Mouse (Mus musculus) myocyte (in vitro differentiated cells): ENCODE results near the gene Ccdc172.

Experiments
- CEBPB ChIP-seq: IDR thresholded peaks from 2 replicates; pipeline ENCODE4 v1.6.1; 2011; ENCODE audit warnings: mild to moderate bottlenecking, moderate library complexity; ENCODE audit not compliant: poor library complexity, insufficient read depth, severe bottlenecking
- E2F4 ChIP-seq: IDR thresholded peaks from one replicate; pipeline ENCODE4 v1.6.1; 2011; ENCODE audit warnings: mild to moderate bottlenecking, control low read depth, moderate library complexity; ENCODE audit not compliant: insufficient read depth
- MAX ChIP-seq: IDR thresholded peaks from one replicate; pipeline ENCODE4 v1.6.1; 2011; ENCODE audit warnings: low read depth, mild to moderate bottlenecking, control low read depth
- MYOD1 ChIP-seq, 3 experiments: IDR thresholded peaks; one replicate each; pipeline ENCODE4 v1.6.1; 2011; ENCODE audit warnings: control low read depth in 2 of 3, low read depth in 2 of 3, mild to moderate bottlenecking in 2 of 3, moderate library complexity in 1 of 3; ENCODE audit not compliant: insufficient read length in 2 of 3, control insufficient read depth in 1 of 3
- MYOG ChIP-seq, 3 experiments: IDR thresholded peaks; one replicate each; pipeline ENCODE4 v1.6.1; 2011; ENCODE audit warnings: control low read depth in 2 of 3, low read depth in 2 of 3, mild to moderate bottlenecking in 2 of 3; ENCODE audit not compliant: insufficient read length in 2 of 3, control insufficient read depth in 1 of 3, insufficient read depth in 1 of 3
- POLR2A ChIP-seq: IDR thresholded peaks from one replicate; pipeline ENCODE4 v1.6.1; 2011; ENCODE audit warnings: low read depth, mild to moderate bottlenecking, control low read depth, moderate library complexity; ENCODE audit not compliant: insufficient read length
- TCF12 ChIP-seq: IDR thresholded peaks from one replicate; pipeline ENCODE4 v1.6.1; 2011; ENCODE audit warnings: mild to moderate bottlenecking, control low read depth; ENCODE audit not compliant: poor library complexity, insufficient read depth, severe bottlenecking
- USF1 ChIP-seq: IDR thresholded peaks from one replicate; pipeline ENCODE4 v1.6.1; 2011; ENCODE audit warnings: low read depth, mild to moderate bottlenecking, control low read depth, moderate library complexity

DNA sequence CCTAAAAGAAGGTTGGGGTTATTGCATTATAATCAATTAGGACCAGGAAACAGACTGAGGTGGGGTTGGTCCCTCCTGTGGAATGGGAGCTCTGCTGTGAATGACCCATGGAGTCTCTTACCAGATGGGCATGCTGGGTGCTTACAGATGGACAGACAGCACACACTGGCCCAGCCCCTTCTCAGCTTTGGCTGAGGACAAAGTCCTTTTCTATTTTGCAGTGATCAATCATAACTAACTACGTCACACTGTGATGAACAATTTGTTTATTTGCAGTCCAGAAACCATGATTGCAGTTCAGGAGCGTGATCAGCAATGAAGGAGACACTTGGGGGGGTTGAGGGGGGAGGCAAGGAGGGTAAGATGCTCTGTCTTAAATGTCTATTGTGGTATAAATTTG, 43.2 kb downstream of the Ccdc172 start:
- TF ChIP-seq TCF12, result no peak
- no peak for TF ChIP-seq MYOD1 (IDR thresholded peaks at IDR 0.05; ENCODE audit: control insufficient read depth in 1 of 3, insufficient read length in 2 of 3, low read depth in 2 of 3)
- no peak for TF ChIP-seq MAX
- no peak for TF ChIP-seq E2F4
- no peak for TF ChIP-seq POLR2A
- TF ChIP-seq USF1, result no peak
- TF ChIP-seq MYOG (IDR thresholded peaks at IDR 0.05; ENCODE audit: control insufficient read depth in 1 of 3, insufficient read depth in 1 of 3, insufficient read length in 2 of 3, low read depth in 2 of 3), result no peak
- TF ChIP-seq CEBPB, result no peak
